Mouse (Mus musculus) E14TG2a.4 (cell line): ENCODE results near the gene Rerg.

Source experiments
- CTCF ChIP-seq: conservative IDR thresholded peaks from 2 replicates; pipeline ENCODE4 v1.5.1; 2014; ENCODE audit warnings: low read length
- NANOG ChIP-seq: IDR thresholded peaks from 2 replicates; pipeline ENCODE4 v1.6.1; 2014; ENCODE audit warnings: borderline replicate concordance, low read length, mixed read lengths

DNA sequence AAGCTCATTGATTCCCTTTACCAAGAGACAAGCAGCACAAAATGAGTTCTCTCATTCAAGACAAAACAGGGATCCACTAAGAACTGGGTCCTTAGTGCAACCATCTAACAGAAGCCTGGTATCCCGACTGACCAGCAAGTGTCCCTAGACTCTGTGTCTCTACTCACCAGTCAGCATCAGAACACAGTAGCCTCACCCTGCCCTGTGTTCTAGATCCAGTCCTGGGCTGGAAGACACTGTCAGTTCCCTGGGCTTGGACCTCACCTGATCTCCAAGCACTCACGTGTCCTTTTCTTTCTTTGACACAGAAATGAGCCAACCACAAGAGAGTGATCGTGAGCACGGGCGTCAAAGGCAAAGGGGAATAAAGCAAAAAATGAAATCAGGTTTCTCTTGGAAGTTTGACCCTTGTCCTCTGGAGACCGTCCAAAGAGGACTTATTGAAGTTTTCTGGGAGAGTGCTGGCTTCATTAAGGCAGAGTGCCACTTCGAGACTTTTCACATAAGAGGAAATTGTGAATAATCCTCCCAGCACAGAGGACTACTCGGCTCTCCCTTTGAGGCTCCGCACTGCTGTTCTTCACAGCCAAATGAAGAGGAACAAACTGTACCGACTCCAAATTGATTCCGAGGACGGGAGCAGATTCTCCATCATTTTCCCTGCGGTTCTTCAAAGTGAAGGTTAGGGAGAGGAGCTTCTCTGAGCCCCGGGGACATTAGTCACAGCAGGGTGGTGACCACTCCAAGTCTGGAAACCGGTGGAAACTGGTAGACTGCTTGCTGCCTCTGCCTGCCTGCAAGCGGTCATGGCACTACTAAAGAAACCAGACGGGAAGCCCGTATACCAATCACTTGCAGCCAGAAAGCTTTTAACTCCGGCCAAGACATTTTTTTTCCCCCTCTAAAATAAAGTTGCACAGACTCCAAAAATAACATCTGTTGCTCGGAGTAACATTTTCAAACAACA lies 60.2 kb downstream of the Rerg start:
- TF ChIP-seq CTCF (no peak), NANOG (no peak)
